Mouse (Mus musculus) G1E (cell line): ENCODE data around the gene Hnf1b. TPM values are rescaled to one million over a fixed set of nuclear protein-coding genes. Genes with fewer than 3 reads are reported as not detected.

Source experiments
- ATAC-seq: 2 replicates; pipeline ENCODE4 v1.8.0; 2016; ENCODE audit warnings: mild to moderate bottlenecking; ENCODE audit not compliant: insufficient number of reproducible peaks, poor library complexity, low FRiP score, severe bottlenecking; ENCODE audit errors: extremely low read depth
- DNase-seq: peaks from one replicate; pipeline ENCODE4 v3.0.0; 2012; ENCODE audit warnings: low spot score
- H3K27me3 ChIP-seq: 2 replicates; pipeline ENCODE4 v1.6.1; 2012; ENCODE audit warnings: mild to moderate bottlenecking, low read length, inconsistent platforms; ENCODE audit not compliant: insufficient read depth
- H3K36me3 ChIP-seq: replicated peaks from 2 replicates; pipeline ENCODE3; 2012; ENCODE audit warnings: mild to moderate bottlenecking, inconsistent platforms
- H3K4me1 ChIP-seq: 2 replicates; pipeline ENCODE4 v1.6.1; 2012; ENCODE audit warnings: low read depth, low read length, inconsistent platforms, mixed read lengths; ENCODE audit not compliant: insufficient read depth
- H3K4me3 ChIP-seq: 2 replicates; pipeline ENCODE4 v1.5.1; 2012; ENCODE audit warnings: low read depth, mild to moderate bottlenecking, inconsistent platforms, low read length, moderate library complexity, mixed read lengths
- H3K9me3 ChIP-seq: replicated peaks from 2 replicates; pipeline ENCODE4 v1.6.1; 2012; ENCODE audit warnings: inconsistent platforms
- CTCF ChIP-seq: IDR thresholded peaks from 2 replicates; pipeline ENCODE4 v1.5.1; 2012; ENCODE audit warnings: low read depth, low read length, inconsistent platforms, mixed read lengths
- GATA1 ChIP-seq: IDR thresholded peaks from 2 replicates; pipeline ENCODE4 v1.6.1; 2012; ENCODE audit warnings: borderline replicate concordance, low read length, inconsistent platforms, mixed read lengths
- GATA2 ChIP-seq: IDR thresholded peaks from 2 replicates; pipeline ENCODE4 v1.6.1; 2012; ENCODE audit warnings: low read depth, low read length, inconsistent platforms, borderline replicate concordance
- POLR2AphosphoS5 ChIP-seq: IDR thresholded peaks from 2 replicates; pipeline ENCODE4 v1.6.1; 2012; ENCODE audit warnings: low read depth, low read length, inconsistent platforms; ENCODE audit not compliant: insufficient replicate concordance
- TAL1 ChIP-seq: conservative IDR thresholded peaks from 2 replicates; pipeline ENCODE4 v1.6.1; 2012; ENCODE audit warnings: low read depth, low read length, inconsistent platforms, mixed read lengths
- polyA plus RNA-seq: library from polyadenylated mRNA; stranded (reverse); fragments of >175 nt; gene quantifications from 2 replicates; pipeline ENCODE4 v1.2.3, GENCODE M21; 2012
- total RNA-seq, 2 experiments: library from RNA; stranded (forward) in 1 of 2; stranded (reverse) in 1 of 2; fragments of 200-1000 nt in 1 of 2; fragments of >200 nt in 1 of 2; fragmentation: Nextera tagmentation in 1 of 2; gene quantifications; 2 replicates each; pipeline ENCODE4 v1.2.3; 2014 to 2017

Gene Hnf1b
- total and polyA plus RNA-seq, 3 experiments = 0.22 TPM; not detected in 2

DNA sequence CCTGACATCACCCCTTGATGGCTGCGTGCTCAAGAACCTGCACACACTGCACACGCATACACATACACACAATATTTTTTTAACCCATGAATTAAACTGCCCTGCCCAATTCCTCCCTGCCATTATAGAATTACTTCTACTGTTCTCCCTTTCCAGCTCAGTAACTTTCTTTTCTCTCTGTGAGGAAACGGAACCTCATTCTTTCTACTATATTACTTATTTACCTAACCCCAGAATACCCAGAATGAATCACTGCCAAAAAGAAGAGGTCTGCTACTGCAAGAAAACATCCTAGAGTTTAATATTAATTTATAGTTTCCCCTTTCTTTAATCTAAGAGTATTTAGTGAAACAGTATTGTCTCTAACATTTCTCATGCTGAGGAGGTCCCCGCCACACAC, 83.5 kb downstream of the Hnf1b start:
- no peaks in the 10 kb centered on the region for H3K4me1 ChIP-seq
- DNase-seq = no peak
- no peak overlapping the region for H3K4me3 ChIP-seq
- H3K27me3 ChIP-seq = peaks cover 25% of the 10 kb centered on the region
- TF ChIP-seq POLR2AphosphoS5 (no peak), GATA2 (no peak), TAL1 (no peak), CTCF (no peak), GATA1 (no peak)
- no peaks in the 10 kb centered on the region for H3K36me3 ChIP-seq
- ATAC-seq = no peak
- H3K9me3 ChIP-seq = no peaks in the 10 kb centered on the region

- Histone ChIP-seq H3K9me3 (no peaks in the 10 kb centered on the region), H3K4me1 (no peaks in the 10 kb centered on the region; the same call in 1 of the 2 replicates), H3K27me3 (peaks cover 17% of the 10 kb centered on the region), H3K36me3 (no peaks in the 10 kb centered on the region), H3K4me3 (no peak overlapping the region)
- TF ChIP-seq GATA2 (no peak), TAL1 (no peak), GATA1 (no peak), CTCF (no peak), POLR2AphosphoS5 (no peak)
- ATAC-seq = no peak
- no peak for DNase-seq
Measured at GRCm38 (mm10) chr11:83935986-83936665, 86.3 kb downstream of the Hnf1b start.

GRCm38 (mm10) chr11:83938556-83938955, 88.7 kb downstream of the Hnf1b start:
- ATAC-seq (no peak), DNase-seq (no peak)
- Histone ChIP-seq H3K4me3 (no peak overlapping the region), H3K9me3 (no peaks in the 10 kb centered on the region), H3K27me3 (peaks cover 17% of the 10 kb centered on the region), H3K4me1 (peaks cover 13% of the 10 kb centered on the region), H3K36me3 (peaks cover 5% of the 10 kb centered on the region)
- TF ChIP-seq POLR2AphosphoS5 = no peak
- TF ChIP-seq GATA2 = no peak
- TF ChIP-seq TAL1 = no peak
- no peak for TF ChIP-seq CTCF
- TF ChIP-seq GATA1 = no peak

DNA sequence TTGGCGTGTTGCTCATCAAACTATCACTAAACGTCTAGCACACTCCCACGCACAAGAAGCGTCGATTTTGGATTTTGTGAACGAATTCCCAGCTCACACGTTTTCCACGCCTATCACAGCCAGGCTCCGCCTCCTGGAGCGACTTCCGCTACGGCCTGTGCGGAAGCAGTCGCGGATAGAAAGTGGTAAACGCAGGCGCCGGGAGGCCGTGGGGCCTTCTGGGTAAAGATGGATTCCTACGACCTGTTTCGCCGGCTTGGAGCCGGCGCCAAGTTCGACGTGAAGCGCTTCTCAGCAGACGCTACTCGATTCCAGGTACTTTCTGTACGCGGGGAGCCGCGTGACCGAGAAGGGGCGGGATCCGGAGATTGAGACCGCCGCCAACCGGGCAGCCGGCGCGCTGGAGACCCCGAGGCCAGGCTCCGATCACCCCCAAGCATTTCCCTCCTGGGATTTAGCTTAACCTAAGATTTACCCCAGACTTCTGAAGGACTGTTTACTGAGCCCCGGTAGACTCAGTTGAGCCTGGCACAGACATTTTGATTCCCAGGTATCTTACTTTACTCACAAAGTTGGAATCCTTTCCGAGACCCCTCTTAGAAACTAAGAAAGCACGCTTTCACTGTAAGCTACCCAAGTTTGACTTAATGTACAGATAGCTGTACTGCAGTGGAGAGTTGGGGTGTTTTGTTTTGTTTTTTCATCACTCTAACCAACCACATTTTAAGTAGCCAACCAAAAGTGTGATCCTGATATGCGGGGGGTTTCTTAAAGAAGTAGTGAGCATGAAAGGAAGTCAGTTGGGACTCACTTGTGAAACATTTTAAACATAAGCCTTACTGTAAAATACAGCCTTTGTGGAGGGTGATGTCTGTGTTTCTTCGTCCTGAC, 92.3 kb downstream of the Hnf1b start, which contains the start of gene Ddx52:
Gene Ddx52 (plus strand): TSS at position 113 of the 891 bp plus-strand sequence.
- peaks cover 40% of the 10 kb centered on the region for H3K36me3 ChIP-seq

More for the DNA sequence above, 92.3 kb downstream of the Hnf1b start, which contains the start of gene Ddx52:
- TF ChIP-seq POLR2AphosphoS5 (no peak), GATA2 (no peak), GATA1 (no peak)
- DNase-seq (peak; percentile 88), ATAC-seq (peak; percentile 96)
- peaks cover 14% of the 10 kb centered on the region for H3K4me1 ChIP-seq
- H3K27me3 ChIP-seq = peaks cover 3% of the 10 kb centered on the region
- no peaks in the 10 kb centered on the region for H3K9me3 ChIP-seq
- H3K4me3 ChIP-seq = peak within 1 kb of the TSS; percentile 86

Other genes starting within 250 kb of the Hnf1b start
- gene Rpl9-ps1, start 204.4 kb upstream of the Hnf1b start, total RNA-seq (2014; fragmentation: Nextera tagmentation) = not detected in 2 replicates
- gene Rpl9-ps1, start 204.4 kb upstream of the Hnf1b start, total RNA-seq (2017) = not detected in 2 replicates
- not detected in 2 replicates for gene Rpl9-ps1, start 204.4 kb upstream of the Hnf1b start, polyA plus RNA-seq
- not detected in 2 replicates for gene Ccl3, start 200.7 kb upstream of the Hnf1b start, total RNA-seq (2014; fragmentation: Nextera tagmentation)
- gene Ccl3, start 200.7 kb upstream of the Hnf1b start, total RNA-seq (2017) = 2.0 and 2.7 TPM in 2 replicates
- not detected in 2 replicates for gene Ccl3, start 200.7 kb upstream of the Hnf1b start, polyA plus RNA-seq
- gene Ccl4, start 187.5 kb upstream of the Hnf1b start, total RNA-seq (2014; fragmentation: Nextera tagmentation) = not detected in 2 replicates
- 0.38 TPM in 1 of 2 replicates, not detected in the other for gene Ccl4, start 187.5 kb upstream of the Hnf1b start, total RNA-seq (2017)
- not detected in 2 replicates for gene Ccl4, start 187.5 kb upstream of the Hnf1b start, polyA plus RNA-seq
- gene Wfdc17, start 146.1 kb upstream of the Hnf1b start, total RNA-seq (2014; fragmentation: Nextera tagmentation) = not detected in 2 replicates
- gene Wfdc17, start 146.1 kb upstream of the Hnf1b start, total RNA-seq (2017) = not detected in 2 replicates
- not detected in 2 replicates for gene Wfdc17, start 146.1 kb upstream of the Hnf1b start, polyA plus RNA-seq
- gene Wfdc18, start 141.0 kb upstream of the Hnf1b start, total RNA-seq (2014; fragmentation: Nextera tagmentation) = not detected in 2 replicates
- not detected in 2 replicates for gene Wfdc18, start 141.0 kb upstream of the Hnf1b start, total RNA-seq (2017)
- not detected in 2 replicates for gene Wfdc18, start 141.0 kb upstream of the Hnf1b start, polyA plus RNA-seq
- gene Wfdc21, start 103.1 kb upstream of the Hnf1b start, total RNA-seq (2014; fragmentation: Nextera tagmentation) = not detected in 2 replicates
- not detected in 2 replicates for gene Wfdc21, start 103.1 kb upstream of the Hnf1b start, total RNA-seq (2017)
- gene Wfdc21, start 103.1 kb upstream of the Hnf1b start, polyA plus RNA-seq = not detected in 2 replicates
- gene Heatr6, start 96.4 kb upstream of the Hnf1b start, total RNA-seq (2014; fragmentation: Nextera tagmentation) = 31.7 and 36.7 TPM in 2 replicates
- gene Heatr6, start 96.4 kb upstream of the Hnf1b start, total RNA-seq (2017) = 14.9 and 18.1 TPM in 2 replicates
- 4.7 and 7.6 TPM in 2 replicates for gene Heatr6, start 96.4 kb upstream of the Hnf1b start, polyA plus RNA-seq
- gene Ddx52, start 92.0 kb downstream of the Hnf1b start, total RNA-seq (2014; fragmentation: Nextera tagmentation) = 54.2 and 62.1 TPM in 2 replicates
- gene Ddx52, start 92.0 kb downstream of the Hnf1b start, total RNA-seq (2017) = 82.8 and 89.8 TPM in 2 replicates
- 3.2 TPM in 2 replicates for gene Ddx52, start 92.0 kb downstream of the Hnf1b start, polyA plus RNA-seq
- 41.7 and 41.9 TPM in 2 replicates for gene Synrg, start 114.4 kb downstream of the Hnf1b start, total RNA-seq (2014; fragmentation: Nextera tagmentation)
- 14.5 and 17.4 TPM in 2 replicates for gene Synrg, start 114.4 kb downstream of the Hnf1b start, total RNA-seq (2017)
- gene Synrg, start 114.4 kb downstream of the Hnf1b start, polyA plus RNA-seq = 4.2 and 10.7 TPM in 2 replicates
- gene Dusp14, start 219.2 kb downstream of the Hnf1b start, total RNA-seq (2014; fragmentation: Nextera tagmentation) = not detected in 2 replicates
- gene Dusp14, start 219.2 kb downstream of the Hnf1b start, total RNA-seq (2017) = 0.17 TPM in 1 of 2 replicates, not detected in the other
- not detected in 2 replicates for gene Dusp14, start 219.2 kb downstream of the Hnf1b start, polyA plus RNA-seq